Mouse (Mus musculus): ENCODE measurements at regions not wholly inside any gene's neighbourhood (a gene's known extent, or its start where the extent isn't known, plus 50 kb on each side); places are given as distances from the start of the nearest gene placed in this dataset.

- no peaks in the 10 kb centered on the region for H3K4me1 ChIP-seq (ENCODE audit: control insufficient read depth, insufficient read depth, low read length)
- no peaks in the 10 kb centered on the region for H3K36me3 ChIP-seq (ENCODE audit: control insufficient read depth, insufficient read depth, low read length)
- H3K27me3 ChIP-seq (replicated peaks; ENCODE audit: control insufficient read depth, insufficient read depth, low read length): no peaks in the 10 kb centered on the region
- H3K9me3 ChIP-seq (ENCODE audit: control insufficient read depth, low read length): no peaks in the 10 kb centered on the region
- no peak overlapping the region for H3K4me3 ChIP-seq (ENCODE audit: low read length)
- ATAC-seq: no peak
- WGBS: 77% methylated on average over 7 of the region's 7 CpGs
- H3K27ac ChIP-seq (ENCODE audit: low read length): no peak overlapping the region
- H3K4me2 ChIP-seq (ENCODE audit: low read depth, low read length): no peak overlapping the region
- no peak overlapping the region for H3K9ac ChIP-seq (ENCODE audit: low read depth, low read length)
Measured at GRCm38 (mm10) chr19:30330792-30331191, 98.0 kb downstream of the Mbl2 start.

DNA sequence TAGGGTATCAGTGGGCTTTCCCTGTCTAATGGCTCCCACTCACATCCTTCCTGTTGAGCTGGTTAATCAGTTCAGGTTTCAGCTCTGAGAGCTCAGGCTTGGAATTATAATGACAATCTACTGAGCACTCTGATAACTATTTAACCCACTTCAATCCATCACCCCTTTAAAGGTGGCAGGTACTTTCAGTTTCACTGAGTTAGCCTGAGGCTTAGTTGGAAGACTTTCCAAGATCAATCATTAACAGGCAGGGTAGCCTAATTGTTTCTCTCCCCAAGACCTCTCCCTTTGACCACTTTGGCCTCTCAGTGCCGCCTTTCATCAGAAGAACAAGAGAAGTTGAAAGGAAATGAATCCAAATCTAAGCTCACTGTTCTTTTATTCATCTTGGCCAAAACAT lies 99.1 kb downstream of the Mbl2 start:
- Histone ChIP-seq H3K4me3 (ENCODE audit: low read length) (no peak overlapping the region), H3K4me1 (ENCODE audit: control insufficient read depth, insufficient read depth, low read length) (no peaks in the 10 kb centered on the region), H3K27ac (ENCODE audit: low read length) (no peak overlapping the region), H3K9ac (ENCODE audit: low read depth, low read length) (no peak overlapping the region), H3K36me3 (ENCODE audit: control insufficient read depth, insufficient read depth, low read length) (no peaks in the 10 kb centered on the region), H3K27me3 (replicated peaks; ENCODE audit: control insufficient read depth, insufficient read depth, low read length) (no peaks in the 10 kb centered on the region), H3K4me2 (ENCODE audit: low read depth, low read length) (no peak overlapping the region), H3K9me3 (ENCODE audit: control insufficient read depth, low read length) (no peaks in the 10 kb centered on the region)
- ATAC-seq: no peak
- WGBS: 47% methylated on average over 1 of the region's 1 CpGs

GRCm38 (mm10) chr19:30344401-30344800 lies 111.7 kb downstream of the Mbl2 start:
- no peak overlapping the region for H3K27ac ChIP-seq (ENCODE audit: low read length)
- H3K4me1 ChIP-seq (ENCODE audit: control insufficient read depth, insufficient read depth, low read length): no peaks in the 10 kb centered on the region
- H3K27me3 ChIP-seq (replicated peaks; ENCODE audit: control insufficient read depth, insufficient read depth, low read length): no peaks in the 10 kb centered on the region
- 80% methylated on average over 5 of the region's 5 CpGs for WGBS
- no peak for ATAC-seq
- no peaks in the 10 kb centered on the region for H3K36me3 ChIP-seq (ENCODE audit: control insufficient read depth, insufficient read depth, low read length)
- H3K9me3 ChIP-seq (ENCODE audit: control insufficient read depth, low read length): no peaks in the 10 kb centered on the region
- H3K4me2 ChIP-seq (ENCODE audit: low read depth, low read length): no peak overlapping the region
- H3K9ac ChIP-seq (ENCODE audit: low read depth, low read length): no peak overlapping the region
- H3K4me3 ChIP-seq (ENCODE audit: low read length): no peak overlapping the region

DNA sequence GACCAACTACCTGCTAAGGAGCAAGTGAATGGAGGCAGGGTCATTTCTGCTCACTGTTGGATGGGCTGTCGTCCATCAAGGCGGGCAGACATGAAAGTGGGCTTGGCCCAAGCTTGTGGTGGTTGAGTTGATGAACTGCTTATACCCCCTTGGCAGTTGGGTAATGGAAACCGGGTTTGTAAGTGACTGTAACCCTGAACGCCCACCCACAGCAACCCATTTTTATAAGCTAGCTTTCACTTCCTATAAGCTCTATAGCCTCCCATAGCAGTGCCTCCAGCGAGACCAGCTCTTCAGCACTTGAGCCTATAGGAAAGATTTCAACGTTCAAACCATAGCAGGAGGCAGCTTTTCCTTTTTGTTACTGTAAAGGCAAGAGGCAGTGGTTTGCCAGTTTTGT lies 116.2 kb downstream of the Mbl2 start:
- no peak for ATAC-seq
- H3K27ac ChIP-seq (ENCODE audit: low read length): no peak overlapping the region
- 84% methylated on average over 6 of the region's 6 CpGs for WGBS
- no peaks in the 10 kb centered on the region for H3K36me3 ChIP-seq (ENCODE audit: control insufficient read depth, insufficient read depth, low read length)
- no peaks in the 10 kb centered on the region for H3K27me3 ChIP-seq (replicated peaks; ENCODE audit: control insufficient read depth, insufficient read depth, low read length)
- H3K9ac ChIP-seq (ENCODE audit: low read depth, low read length): no peak overlapping the region
- no peak overlapping the region for H3K4me3 ChIP-seq (ENCODE audit: low read length)
- no peaks in the 10 kb centered on the region for H3K4me1 ChIP-seq (ENCODE audit: control insufficient read depth, insufficient read depth, low read length)
- H3K9me3 ChIP-seq (ENCODE audit: control insufficient read depth, low read length): no peaks in the 10 kb centered on the region
- no peak overlapping the region for H3K4me2 ChIP-seq (ENCODE audit: low read depth, low read length)

DNA sequence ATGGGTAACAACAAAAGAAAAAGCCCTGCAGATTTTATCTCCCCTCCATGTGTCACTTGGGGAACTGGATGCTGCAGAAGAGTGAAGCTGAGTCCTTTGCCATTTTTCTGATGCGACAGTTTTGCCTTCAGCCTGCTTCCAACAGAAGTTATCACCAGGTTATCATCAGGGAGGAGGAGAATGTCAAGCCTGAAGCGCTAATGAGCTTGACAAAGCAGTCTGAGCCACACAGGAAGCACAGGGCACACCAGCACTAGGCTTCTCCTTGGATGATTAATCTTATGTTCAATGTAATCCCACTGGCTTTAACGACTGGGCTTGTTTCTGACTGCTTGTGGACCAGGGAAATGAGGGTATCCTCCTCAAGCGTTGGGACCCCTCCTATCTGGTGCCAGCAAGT lies 122.2 kb downstream of the Mbl2 start:
- Histone ChIP-seq H3K36me3 (ENCODE audit: control insufficient read depth, insufficient read depth, low read length) (no peaks in the 10 kb centered on the region), H3K9ac (ENCODE audit: low read depth, low read length) (no peak overlapping the region), H3K4me2 (ENCODE audit: low read depth, low read length) (no peak overlapping the region), H3K4me1 (ENCODE audit: control insufficient read depth, insufficient read depth, low read length) (no peaks in the 10 kb centered on the region), H3K27ac (ENCODE audit: low read length) (no peak overlapping the region), H3K27me3 (replicated peaks; ENCODE audit: control insufficient read depth, insufficient read depth, low read length) (no peaks in the 10 kb centered on the region), H3K9me3 (ENCODE audit: control insufficient read depth, low read length) (no peaks in the 10 kb centered on the region), H3K4me3 (ENCODE audit: low read length) (no peak overlapping the region)
- 25% methylated on average over 4 of the region's 4 CpGs for WGBS
- no peak for ATAC-seq

DNA sequence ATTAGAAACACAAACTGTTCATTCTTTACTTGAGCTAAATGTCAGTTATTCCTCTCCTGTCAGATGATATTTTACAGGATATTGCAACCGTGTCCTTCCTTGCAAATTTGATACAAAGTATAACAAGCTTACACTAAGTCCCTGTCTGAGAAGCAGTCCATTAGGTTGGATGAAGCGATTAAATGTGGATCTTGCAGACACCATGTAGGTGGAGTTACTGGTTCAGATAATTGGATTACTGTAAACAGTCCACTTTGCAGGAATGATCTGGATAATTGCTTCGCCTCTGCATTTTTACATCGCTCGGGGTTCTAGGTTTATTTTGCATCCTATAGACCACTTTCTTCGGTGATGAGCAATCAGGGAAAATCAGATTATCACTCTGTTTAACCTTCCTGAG lies 126.2 kb downstream of the Mbl2 start:
- Histone ChIP-seq H3K36me3 (ENCODE audit: control insufficient read depth, insufficient read depth, low read length) (no peaks in the 10 kb centered on the region), H3K9me3 (ENCODE audit: control insufficient read depth, low read length) (no peaks in the 10 kb centered on the region), H3K27ac (ENCODE audit: low read length) (no peak overlapping the region), H3K4me3 (ENCODE audit: low read length) (no peak overlapping the region), H3K4me2 (ENCODE audit: low read depth, low read length) (no peak overlapping the region), H3K9ac (ENCODE audit: low read depth, low read length) (no peak overlapping the region), H3K27me3 (replicated peaks; ENCODE audit: control insufficient read depth, insufficient read depth, low read length) (no peaks in the 10 kb centered on the region), H3K4me1 (ENCODE audit: control insufficient read depth, insufficient read depth, low read length) (no peaks in the 10 kb centered on the region)
- no peak for ATAC-seq
- WGBS: 79% methylated on average over 6 of the region's 6 CpGs

GRCm38 (mm10) chr19:30371901-30372300 lies 139.2 kb downstream of the Mbl2 start:
- no peak overlapping the region for H3K4me2 ChIP-seq (ENCODE audit: low read depth, low read length)
- 45% methylated on average over 5 of the region's 5 CpGs for WGBS
- ATAC-seq: no peak

GRCm38 (mm10) chr19:30379767-30380166 lies 147.0 kb downstream of the Mbl2 start:
- H3K4me1 ChIP-seq (ENCODE audit: control insufficient read depth, insufficient read depth, low read length): no peaks in the 10 kb centered on the region
- no peak overlapping the region for H3K27ac ChIP-seq (ENCODE audit: low read length)
- H3K9ac ChIP-seq (ENCODE audit: low read depth, low read length): no peak overlapping the region
- H3K9me3 ChIP-seq (ENCODE audit: control insufficient read depth, low read length): no peaks in the 10 kb centered on the region
- H3K4me2 ChIP-seq (ENCODE audit: low read depth, low read length): no peak overlapping the region
- H3K36me3 ChIP-seq (ENCODE audit: control insufficient read depth, insufficient read depth, low read length): no peaks in the 10 kb centered on the region
- no peak overlapping the region for H3K4me3 ChIP-seq (ENCODE audit: low read length)
- 65% methylated on average over 6 of the region's 6 CpGs for WGBS
- no peak for ATAC-seq
- no peaks in the 10 kb centered on the region for H3K27me3 ChIP-seq (replicated peaks; ENCODE audit: control insufficient read depth, insufficient read depth, low read length)

More at GRCm38 (mm10) chr19:30371901-30372300, 139.2 kb downstream of the Mbl2 start:
- Histone ChIP-seq H3K27me3 (replicated peaks; ENCODE audit: control insufficient read depth, insufficient read depth, low read length) (no peaks in the 10 kb centered on the region), H3K4me3 (ENCODE audit: low read length) (no peak overlapping the region), H3K27ac (ENCODE audit: low read length) (no peak overlapping the region), H3K36me3 (ENCODE audit: control insufficient read depth, insufficient read depth, low read length) (no peaks in the 10 kb centered on the region), H3K4me1 (ENCODE audit: control insufficient read depth, insufficient read depth, low read length) (0 out of 2 replicates have a peak, but pooled peaks cover 4% of the 10 kb centered on the region), H3K9me3 (ENCODE audit: control insufficient read depth, low read length) (no peaks in the 10 kb centered on the region), H3K9ac (ENCODE audit: low read depth, low read length) (no peak overlapping the region)

- H3K9ac ChIP-seq (ENCODE audit: low read depth, low read length): no peak overlapping the region
- H3K4me2 ChIP-seq (ENCODE audit: low read depth, low read length): no peak overlapping the region
- H3K36me3 ChIP-seq (ENCODE audit: control insufficient read depth, insufficient read depth, low read length): no peaks in the 10 kb centered on the region
- no peaks in the 10 kb centered on the region for H3K9me3 ChIP-seq (ENCODE audit: control insufficient read depth, low read length)
- H3K4me3 ChIP-seq (ENCODE audit: low read length): no peak overlapping the region
- ATAC-seq: no peak
- H3K27ac ChIP-seq (ENCODE audit: low read length): no peak overlapping the region
- H3K4me1 ChIP-seq (ENCODE audit: control insufficient read depth, insufficient read depth, low read length): no peaks in the 10 kb centered on the region
- WGBS: 44% methylated on average over 6 of the region's 6 CpGs
- no peaks in the 10 kb centered on the region for H3K27me3 ChIP-seq (replicated peaks; ENCODE audit: control insufficient read depth, insufficient read depth, low read length)
Measured at GRCm38 (mm10) chr19:30380515-30381206, 147.9 kb downstream of the Mbl2 start.

DNA sequence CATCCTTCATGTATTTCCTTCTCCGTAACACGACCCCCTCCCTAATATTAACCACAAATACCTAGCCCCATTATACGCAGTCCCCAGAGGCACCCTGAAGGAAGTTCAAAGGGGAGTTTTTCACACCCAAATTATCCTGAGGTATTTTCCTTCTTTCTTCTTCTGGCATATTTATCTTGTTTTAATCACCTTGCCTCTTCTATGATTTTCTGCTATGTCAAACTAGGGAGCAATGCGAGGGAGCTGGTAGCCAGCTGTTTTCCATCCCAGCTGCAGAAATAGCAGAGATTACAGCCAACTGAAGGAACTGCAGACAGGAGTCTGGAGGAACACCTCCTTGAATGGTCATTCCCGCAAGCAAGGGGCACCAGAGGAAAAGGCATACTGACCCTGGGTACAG lies 155.7 kb downstream of the Dkk1 start:
- Histone ChIP-seq H3K36me3 (ENCODE audit: control insufficient read depth, insufficient read depth, low read length) (no peaks in the 10 kb centered on the region), H3K9me3 (ENCODE audit: control insufficient read depth, low read length) (no peaks in the 10 kb centered on the region), H3K27ac (ENCODE audit: low read length) (no peak overlapping the region), H3K4me2 (ENCODE audit: low read depth, low read length) (no peak overlapping the region), H3K4me1 (ENCODE audit: control insufficient read depth, insufficient read depth, low read length) (no peaks in the 10 kb centered on the region), H3K27me3 (replicated peaks; ENCODE audit: control insufficient read depth, insufficient read depth, low read length) (no peaks in the 10 kb centered on the region), H3K4me3 (ENCODE audit: low read length) (no peak overlapping the region), H3K9ac (ENCODE audit: low read depth, low read length) (no peak overlapping the region)
- WGBS: 53% methylated on average over 5 of the region's 5 CpGs
- no peak for ATAC-seq

All from intestine, embryonic 16.5 days (tissue).